Mouse (Mus musculus) left cerebral cortex, postnatal 25 days (tissue): ENCODE measurements at regions not wholly inside any gene's neighbourhood (a gene's known extent, or its start where the extent isn't known, plus 50 kb on each side); places are given as distances from the start of the nearest gene placed in this dataset.

Experiments used
- DNase-seq, 2 experiments: peaks; one replicate each; pipeline ENCODE4 v3.0.0; 2022; ENCODE audit warnings: low spot score in 2 of 2, mixed read lengths in 1 of 2
- intact Hi-C: fragments of 180-260 bp; cut with DNase I; formaldehyde crosslinking; loops from one replicate; pipeline ENCODE4 v1.15.1; 2025

DNA sequence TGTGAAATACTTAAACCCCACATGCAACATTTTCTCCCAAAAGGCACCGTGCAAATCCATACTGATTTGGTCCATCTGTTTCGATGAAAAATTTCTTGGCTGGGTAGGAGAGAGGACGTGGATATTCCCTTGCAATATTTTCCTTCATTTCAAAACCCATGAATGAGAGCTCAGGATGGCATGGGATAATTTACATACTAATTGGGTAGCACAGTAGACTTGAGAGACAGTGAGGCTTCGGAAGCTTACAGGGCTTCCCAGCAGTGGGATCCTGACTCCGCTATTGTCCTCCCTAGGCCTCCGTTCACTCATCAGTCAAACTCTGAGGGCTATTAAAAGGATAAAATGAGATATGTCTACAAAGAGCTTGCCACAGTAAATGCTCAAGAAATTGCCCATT, 59.8 kb downstream of the Sox3 start:
- intact Hi-C loops = no loop called here
- no peak for DNase-seq

- no peak for DNase-seq
- intact Hi-C loops = no loop called here
Observed at GRCm38 (mm10) chrX:60831330-60832027, 61.8 kb downstream of the Sox3 start.

GRCm38 (mm10) chrX:60825181-60826080, 67.8 kb downstream of the Sox3 start:
- DNase-seq = peak; percentile 1 to 10
- intact Hi-C loops = no loop called here

GRCm38 (mm10) chrX:60798567-60798966, 94.7 kb downstream of the Sox3 start:
- intact Hi-C loops = no loop called here

DNA sequence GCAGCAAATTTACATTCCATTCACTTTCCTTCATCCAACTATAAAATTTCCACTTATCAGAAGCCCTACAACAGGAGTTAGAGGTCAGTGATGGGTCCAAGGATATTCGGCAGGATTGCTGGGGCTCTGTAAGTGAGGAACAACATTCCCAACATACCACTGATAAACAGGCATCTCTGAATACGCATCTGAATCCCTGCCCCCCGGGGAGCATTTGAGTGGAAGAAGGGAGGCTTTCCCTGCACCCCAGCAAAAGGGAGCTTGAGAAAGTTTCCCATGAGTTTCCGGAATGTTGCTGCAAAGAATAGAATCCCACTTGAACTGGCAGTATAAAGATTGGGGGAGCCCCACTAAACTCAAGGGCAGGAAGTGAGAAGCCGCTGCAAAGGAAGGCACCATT, 112.5 kb downstream of the Sox3 start:
- no peak for DNase-seq
- intact Hi-C loops = no loop called here

More at GRCm38 (mm10) chrX:60798567-60798966, 94.7 kb downstream of the Sox3 start:
- DNase-seq = no peak

DNA sequence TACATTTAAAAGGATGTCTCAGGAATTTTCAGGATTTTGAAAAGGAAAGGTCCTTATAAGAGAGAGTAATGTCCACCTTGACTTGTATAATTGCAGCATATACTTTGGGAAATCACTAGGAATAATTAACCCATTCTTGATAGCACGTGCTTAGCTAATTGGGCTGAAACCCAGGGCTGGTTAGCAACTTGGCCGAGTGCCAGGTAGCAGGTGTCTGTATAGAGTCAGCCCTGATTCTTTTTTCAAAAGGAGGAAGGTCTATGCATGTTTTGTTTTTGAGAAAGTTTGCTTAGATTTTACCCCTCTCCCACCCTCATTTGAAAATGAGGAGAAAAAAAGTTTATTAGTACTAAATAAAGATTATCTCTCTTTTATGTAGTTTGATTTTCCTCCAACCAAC, 113.1 kb downstream of the Sox3 start:
- DNase-seq = no peak
- intact Hi-C loops = no loop called here

DNA sequence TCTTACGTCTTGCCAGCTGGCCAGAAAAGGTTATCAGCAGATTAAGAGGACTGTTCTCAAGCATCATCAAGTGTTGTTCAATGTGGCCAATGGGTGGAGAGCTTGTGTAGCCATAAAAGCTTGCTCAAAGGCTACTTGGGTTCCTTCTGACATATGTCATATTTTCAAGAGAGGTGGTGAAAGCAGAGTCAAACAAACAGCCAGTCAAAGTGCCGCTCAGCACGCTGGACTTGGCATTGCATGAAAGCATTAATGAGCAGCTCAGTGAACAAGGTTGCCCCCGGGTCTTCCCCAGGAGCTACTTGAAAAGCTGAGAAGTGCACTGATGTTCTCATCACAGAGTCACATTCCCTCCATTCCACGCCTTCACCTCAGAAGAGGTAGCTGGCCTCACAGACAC, 119.6 kb downstream of the Sox3 start:
- DNase-seq = no peak
- intact Hi-C loops = no loop called here

GRCm38 (mm10) chrX:60772439-60772838, 120.8 kb downstream of the Sox3 start:
- no peak for DNase-seq
- intact Hi-C loops = no loop called here

DNA sequence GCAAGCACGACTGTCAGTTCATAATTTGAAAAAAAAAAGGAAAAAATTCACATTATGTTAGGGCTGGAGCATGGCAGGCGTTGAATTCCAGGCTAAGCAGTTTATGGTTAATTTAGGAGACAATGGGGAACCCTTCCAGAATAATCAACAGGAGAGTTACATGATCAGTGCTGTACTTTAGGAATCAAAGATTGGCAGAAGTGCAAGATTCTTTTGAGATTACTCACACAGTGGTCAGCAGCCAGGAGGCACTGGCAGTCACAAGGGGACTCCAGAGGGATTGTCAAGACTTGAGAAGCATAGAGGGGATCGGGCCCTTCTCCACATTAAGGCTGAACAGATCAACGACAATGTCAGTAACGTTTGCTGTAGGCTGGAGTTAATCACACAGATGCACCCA, 142.8 kb downstream of the Sox3 start:
- intact Hi-C loops = no loop called here
- DNase-seq = no peak

- DNase-seq = no peak
- intact Hi-C loops = no loop called here
Observed at GRCm38 (mm10) chrX:60743971-60744370, 149.3 kb downstream of the Sox3 start.

- DNase-seq = peak in 1 of 2 experiments; percentile 11
- intact Hi-C loops = no loop called here
Observed at GRCm38 (mm10) chrX:60743020-60743707, 150.1 kb downstream of the Sox3 start.

GRCm38 (mm10) chrX:60719428-60720151, 127.1 kb upstream of the Atp11c start:
- no peak for DNase-seq
- intact Hi-C loops = no loop called here

GRCm38 (mm10) chrX:60718794-60719193, 126.3 kb upstream of the Atp11c start:
- intact Hi-C loops = no loop called here
- DNase-seq = no peak

DNA sequence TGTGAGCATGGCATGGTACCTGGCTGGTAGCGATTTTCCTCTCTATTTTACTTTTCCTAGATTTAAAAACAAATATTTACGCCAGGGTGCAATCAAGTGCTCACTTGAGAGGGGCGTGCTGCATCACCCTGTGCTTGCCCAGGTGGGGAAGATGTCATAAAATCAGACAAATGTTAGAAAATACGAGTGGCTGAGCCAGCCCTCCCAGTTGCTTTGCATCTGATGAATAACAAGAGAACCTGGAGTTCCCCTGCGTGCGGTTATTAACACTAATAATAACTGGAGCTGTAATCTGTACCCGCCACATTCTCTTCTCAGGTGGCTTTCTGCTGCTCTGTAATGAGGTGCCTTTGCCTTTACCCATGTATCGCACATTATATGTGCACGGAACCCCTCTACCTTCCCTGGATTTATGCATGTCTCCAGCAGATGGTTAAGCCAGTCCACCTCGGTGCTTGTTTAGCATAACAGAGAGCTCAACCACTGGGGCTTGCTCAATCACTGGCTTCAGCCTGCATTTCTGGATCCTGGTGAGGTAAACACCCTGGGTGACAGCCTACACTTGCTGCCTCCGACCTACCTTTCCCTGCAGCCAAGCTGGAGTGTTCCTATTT, 125.8 kb upstream of the Atp11c start:
- intact Hi-C loops = no loop called here
- no peak for DNase-seq

- no peak for DNase-seq
- intact Hi-C loops = no loop called here
Observed at GRCm38 (mm10) chrX:60681036-60681706, 88.7 kb upstream of the Atp11c start.

DNA sequence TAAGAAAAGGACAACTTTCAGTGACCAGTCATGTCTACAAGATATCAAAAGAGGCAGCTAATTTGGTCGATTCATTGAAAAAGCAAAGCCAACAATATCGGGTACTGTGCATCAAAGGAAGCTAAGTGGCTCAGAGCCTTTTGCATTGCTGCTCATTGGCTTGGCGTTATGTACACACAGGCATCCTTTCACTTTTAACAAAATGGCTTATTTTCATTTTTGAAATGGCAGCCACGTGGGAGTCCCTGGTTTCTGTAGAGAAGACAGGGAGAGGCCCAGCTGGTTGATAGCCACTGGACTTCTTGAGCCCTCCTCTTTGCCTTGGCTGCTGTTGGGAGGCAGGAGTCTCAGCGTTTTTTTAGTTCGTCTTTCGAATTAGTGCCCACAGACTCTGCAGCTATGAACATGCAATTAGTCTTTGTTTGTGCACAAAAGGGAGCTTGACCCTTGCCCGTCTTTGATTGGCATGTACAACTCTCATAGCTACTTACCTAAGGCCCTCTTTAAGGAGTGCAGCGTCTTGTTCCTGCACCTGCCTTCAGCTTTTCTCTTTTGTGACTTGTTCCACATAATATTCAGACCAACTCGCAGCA, 52.3 kb upstream of the Atp11c start:
- DNase-seq = no peak
- intact Hi-C loops = no loop called here
